Mouse (Mus musculus) left cerebral cortex, postnatal 10 days (tissue): Measurements from ENCODE around the gene Srr. TPM values are rescaled to one million over a fixed set of nuclear protein-coding genes. Genes with fewer than 3 reads are reported as not detected.

Source experiments
- DNase-seq, 2 experiments: peaks; one replicate each; pipeline ENCODE4 v3.0.0; 2021 to 2022; ENCODE audit warnings: low spot score in 2 of 2, mixed read lengths in 1 of 2; ENCODE audit errors: extremely low spot score in 1 of 2
- intact Hi-C: fragments of 180-260 bp; cut with DNase I; formaldehyde crosslinking; loops from one replicate; pipeline ENCODE4 v1.15.1; 2025
- total RNA-seq, 2 experiments: library from RNA; stranded (reverse); gene quantifications; 2 replicates each; pipeline ENCODE4 v1.2.3; 2021

Srr gene
- total RNA-seq, 2 experiments from 2014 or later: 99.9 to 101 TPM

DNA sequence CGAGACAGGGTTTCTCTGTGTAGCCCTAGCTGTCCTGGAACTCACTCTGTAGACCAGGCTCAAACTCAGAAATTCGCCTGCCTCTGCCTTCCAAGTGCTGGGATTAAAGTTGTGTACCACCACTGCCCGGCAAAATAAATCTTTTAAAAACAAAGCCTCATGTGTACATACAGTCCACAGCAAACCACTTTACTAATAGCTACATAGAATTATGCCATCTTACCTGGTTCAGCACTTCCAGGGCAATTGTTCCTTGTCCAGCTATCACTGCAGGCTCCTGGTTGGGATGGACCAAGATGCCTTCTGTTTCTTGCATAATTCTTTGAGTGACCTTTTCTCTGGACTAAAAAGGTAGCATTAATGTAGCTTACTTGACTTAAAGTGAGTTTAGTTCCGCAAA, 15.8 kb downstream of the Srr start:
- intact Hi-C loops: no loop called here
- DNase-seq: no peak

DNA sequence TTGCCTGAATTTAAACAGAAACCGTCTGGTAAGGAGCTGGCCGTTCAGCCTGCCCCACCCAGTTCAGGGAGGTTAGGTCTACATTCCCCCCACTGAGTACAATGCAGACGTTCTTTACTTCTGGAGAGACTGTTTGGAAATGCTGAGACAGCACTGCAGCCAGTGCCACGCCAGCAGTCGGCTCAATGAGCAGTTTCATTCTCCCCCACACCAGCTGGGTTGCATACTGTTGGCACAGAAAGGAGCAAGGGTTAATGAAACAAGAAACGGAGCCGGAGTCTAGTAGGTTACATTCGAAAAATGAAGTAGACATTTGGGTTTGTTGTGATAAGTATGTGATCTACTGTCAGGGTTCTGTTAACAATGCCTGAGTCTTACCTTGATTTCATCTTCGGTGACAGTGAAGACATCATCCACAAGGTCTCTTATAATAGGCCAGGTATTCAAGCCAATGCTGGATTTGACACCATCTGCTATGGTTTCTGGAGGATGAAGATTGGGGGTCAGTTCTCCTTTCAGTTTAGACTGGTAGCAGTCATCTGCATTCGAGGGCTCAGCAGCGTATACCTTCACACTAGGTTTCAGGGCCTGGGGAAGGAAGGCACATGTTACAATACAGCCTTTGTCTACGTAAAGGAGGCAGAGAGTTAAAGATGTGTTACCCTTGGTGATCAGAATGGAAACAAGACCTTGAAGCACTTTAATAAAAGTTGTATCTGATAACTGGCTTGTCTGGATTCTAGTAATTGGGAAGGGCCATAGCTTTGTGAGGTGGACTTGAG, 16.9 kb downstream of the Srr start:
- no peak for DNase-seq
- intact Hi-C loops: no loop called here

DNA sequence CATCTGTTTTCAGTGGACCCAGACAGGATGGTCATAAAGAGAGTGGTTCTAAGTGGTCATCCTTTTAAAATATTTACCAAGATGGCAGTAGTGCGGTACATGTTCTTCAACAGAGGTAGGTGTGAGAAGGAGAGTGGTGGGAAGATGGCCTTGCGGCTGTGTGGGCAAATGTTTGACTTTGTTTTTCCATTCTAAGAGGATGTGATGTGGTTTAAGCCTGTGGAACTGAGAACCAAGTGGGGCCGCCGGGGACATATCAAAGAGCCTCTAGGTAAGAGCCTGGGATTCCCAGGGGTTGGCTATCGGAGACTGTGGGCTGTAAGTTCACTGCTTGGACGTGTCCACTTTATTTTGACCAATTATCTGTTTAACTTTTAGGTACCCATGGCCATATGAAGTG, 17.9 kb downstream of the Srr start:
- intact Hi-C loops: no loop called here
- no peak for DNase-seq

DNA sequence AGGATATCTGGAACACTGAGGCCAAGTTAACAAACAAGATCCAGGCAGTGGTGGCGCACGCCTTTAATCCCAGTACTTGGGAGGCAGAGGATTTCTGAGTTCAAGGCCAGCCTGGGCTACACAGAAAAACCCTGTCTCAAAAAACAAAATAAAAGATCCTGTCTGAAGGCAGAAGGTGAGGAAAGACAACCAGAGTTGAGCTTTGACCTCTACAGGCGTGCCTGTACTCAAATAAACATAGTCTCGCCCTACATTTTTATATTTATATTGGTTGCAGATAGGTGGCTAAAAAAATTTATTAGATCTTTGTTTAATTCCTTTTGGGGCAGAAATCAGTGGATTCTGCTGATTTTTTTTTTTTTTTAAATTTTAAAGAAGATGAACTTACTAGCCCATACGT, 23.3 kb downstream of the Srr start:
- no peak for DNase-seq
- intact Hi-C loops: no loop called here

DNA sequence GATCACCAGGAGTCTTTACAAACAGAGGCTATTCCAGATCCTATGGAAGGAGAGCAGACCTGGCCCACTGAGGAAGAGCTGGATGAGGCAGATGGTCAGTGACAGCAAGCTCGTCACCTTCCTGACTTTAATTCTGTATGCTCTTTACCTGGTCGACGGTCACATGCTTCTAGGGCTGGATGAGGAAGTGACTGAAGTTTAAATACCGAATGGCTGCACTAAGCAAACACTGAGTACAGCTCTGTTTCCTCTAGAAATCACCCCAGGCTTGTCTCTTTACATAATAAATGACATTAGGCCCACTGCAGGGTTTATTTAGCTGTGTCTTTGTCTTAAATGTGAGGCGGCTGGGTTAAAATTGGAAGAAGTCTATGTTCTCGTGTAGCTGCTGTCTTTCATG, 24.2 kb downstream of the Srr start:
- no peak for DNase-seq
- intact Hi-C loops: no loop called here

DNA sequence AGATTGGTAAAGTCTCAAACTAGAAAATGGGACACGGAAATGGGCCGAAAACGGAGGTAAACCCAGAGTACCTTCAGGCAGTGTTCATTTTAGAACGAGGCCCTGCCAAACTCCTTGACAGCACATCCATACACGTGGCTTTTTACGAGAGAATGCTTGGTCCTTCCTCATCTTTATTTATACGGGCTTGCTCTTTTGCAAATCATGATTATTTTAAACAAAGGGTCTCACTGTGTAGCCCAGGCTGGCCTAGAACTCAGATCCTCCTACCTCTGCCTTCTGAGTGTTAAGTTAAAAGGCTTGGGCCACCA, 27.3 kb downstream of the Srr start:
- DNase-seq: no peak
- intact Hi-C loops: no loop called here

DNA sequence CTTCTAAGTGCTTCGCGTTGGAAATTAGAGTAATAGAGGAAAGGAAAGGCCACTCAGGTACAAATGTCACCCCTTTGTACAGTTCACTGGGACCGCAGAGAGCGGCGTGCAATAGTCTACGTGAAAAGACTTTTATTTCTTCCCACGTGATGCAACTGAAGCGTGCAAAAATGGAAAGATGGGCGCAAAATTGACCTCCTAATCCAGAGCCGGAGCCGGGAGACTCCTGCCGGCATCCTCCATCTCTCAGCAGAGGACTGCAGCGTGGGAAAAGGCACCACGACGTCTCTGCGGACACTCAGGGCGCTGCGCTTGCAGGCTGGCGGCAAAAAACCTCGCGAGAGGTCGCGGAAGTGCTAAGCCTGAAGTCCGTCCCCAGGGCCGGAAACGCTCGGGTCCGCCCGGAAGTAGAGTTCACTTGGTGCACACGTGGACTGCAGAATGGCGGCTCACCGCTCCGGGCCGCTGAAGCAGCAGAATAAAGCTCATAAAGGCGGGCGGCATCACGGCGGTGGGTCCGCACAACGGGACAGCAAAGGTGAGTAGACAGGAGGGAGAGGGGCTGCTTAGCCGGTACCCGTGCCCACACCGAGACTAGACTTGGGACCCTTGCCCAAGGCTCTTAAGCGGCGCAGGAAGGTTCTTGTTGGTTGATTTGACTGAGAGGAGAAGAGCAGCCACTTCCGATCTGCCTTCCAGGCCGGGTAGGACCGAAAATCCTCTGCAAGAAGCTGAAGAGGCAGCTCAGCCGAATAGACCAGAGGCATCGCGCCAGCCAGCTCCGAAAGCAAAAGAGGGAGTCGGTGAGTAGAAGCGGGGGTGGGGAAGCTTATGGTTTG, 27.9 kb downstream of the Srr start, which contains the start of gene Tsr1:
Tsr1 (plus strand) TSS at position 394 of the 839 bp plus-strand sequence.
- DNase-seq: peak; percentile 88 to 96
- intact Hi-C loops: no loop called here

DNA sequence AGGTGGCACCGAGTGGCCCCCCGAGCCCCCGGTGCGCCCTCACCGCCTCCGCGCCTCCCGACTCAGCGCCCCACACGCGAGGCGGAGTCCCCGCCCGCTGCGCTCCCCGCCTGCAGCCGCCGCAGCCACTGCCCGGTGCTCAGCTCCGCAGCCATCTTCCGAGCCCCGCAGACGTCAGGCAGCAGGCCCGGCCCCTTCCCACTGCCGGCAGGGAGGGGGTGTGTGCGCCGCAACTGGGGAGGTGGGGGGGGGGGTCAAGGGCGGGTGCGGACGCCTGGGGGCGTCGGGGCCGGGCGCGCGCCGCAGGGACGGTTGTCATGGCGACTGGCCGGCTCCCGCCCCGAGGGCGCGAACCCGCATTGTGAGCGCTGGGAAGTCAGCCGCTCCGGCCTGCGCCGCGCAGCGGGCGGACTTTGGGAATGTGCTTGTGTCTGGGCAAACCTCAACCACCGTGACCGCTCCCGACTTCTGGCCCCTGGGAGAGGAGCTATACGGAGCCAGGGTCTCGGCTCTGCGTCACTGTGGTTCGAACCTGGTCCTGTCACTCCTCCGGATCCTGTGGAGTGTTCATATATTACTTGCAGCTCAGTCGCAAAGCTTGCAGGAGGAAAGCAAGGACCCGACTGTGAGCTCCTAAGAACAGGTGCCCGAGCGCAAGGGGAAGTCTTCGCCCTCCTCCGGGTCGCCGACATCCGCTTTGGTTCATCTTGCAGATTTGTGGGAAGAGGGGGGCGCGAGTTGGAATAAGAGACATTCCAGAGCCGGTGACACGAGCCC, 28.7 kb downstream of the Srr start, which contains the start of gene Sgsm2:
Sgsm2 (minus strand) TSS at position 160 of the 777 bp plus-strand sequence.
- peak; percentile 50 to 86 for DNase-seq
- intact Hi-C loops: no loop called here

DNA sequence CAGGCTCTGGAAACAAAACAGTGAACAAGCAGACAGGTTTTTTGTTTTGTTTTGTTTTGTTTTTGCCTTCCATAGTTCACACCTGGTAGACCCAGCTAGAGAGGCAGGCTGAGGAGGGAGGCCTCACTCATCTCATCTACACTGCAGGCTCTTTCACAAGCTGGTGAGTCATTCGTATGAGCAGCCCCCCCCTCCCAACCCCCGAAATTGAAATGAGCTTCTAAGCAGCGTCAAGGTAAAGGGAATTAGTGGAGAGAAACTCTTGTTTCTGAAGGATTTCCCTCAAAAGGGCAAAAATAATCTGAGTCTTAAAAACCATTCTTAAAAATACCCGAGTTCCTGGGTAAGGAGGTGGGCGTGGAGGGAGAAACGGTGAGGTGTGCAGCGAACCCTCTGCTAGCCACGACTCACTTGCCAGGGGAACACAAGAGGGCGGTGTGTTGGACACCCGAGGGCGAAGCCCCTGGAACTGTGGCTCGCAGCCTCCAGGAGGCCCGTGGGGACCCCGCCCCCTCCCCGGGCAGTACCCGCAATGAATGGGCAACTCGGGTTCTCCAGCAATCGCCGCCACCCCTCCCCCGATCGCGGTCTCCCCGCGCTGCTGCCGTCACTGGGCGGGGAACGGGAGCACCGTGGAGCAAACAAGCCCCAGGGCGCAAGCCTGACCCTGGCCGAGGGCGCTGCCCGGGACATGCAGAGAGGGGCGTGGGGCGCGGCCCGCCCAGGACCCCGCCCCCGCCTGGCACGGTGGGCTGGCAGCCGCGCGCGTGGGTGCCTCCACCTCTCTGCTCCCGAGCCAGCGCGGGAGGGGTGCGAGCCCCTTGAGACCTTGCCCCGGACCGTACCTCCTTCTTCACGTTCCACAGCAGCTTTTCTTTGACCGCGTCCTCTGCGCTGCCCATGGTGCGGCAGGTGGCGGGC, 29.5 kb downstream of the Srr start:
- peak; percentile 55 to 85 for DNase-seq
- intact Hi-C loops: no loop called here

DNA sequence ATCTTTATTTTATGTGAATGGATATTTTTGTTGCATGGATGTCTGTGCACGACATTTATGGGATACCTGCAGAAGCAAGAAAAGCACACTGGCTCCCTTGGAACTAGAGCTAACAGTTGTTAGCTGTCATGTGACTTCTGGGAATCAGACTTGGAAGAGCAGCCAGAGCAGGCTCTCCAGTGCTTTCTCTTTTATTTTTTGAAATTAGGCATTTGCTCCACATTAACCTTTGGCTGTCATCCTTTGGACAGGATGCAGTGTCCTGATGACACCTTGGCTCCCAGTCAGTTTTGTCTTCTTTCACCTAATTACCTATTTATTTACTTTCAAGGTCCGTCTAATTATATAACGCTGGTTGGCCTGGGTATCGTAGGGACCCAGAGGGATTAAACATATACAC, 31.1 kb downstream of the Srr start:
- no peak for DNase-seq
- intact Hi-C loops: no loop called here

DNA sequence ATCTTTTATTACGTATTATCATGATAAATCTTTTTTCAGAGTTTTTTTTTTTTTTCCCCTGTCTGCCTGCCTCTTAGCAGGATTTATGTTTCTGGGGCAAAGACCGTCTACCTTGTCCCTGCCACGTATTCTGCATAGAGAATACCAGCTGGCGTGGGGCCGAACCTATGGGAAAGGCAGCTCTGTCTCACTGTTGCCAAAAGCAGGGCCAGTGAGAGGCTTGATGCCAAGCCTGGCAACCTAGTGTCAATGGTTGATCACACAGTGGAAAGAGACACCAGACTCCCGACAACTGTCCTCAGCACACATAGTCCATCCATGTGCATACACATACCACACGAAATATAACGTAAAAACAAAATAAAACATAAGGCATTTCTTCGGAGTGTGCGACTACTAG, 42.6 kb downstream of the Srr start:
- no peak for DNase-seq
- intact Hi-C loops: no loop called here

DNA sequence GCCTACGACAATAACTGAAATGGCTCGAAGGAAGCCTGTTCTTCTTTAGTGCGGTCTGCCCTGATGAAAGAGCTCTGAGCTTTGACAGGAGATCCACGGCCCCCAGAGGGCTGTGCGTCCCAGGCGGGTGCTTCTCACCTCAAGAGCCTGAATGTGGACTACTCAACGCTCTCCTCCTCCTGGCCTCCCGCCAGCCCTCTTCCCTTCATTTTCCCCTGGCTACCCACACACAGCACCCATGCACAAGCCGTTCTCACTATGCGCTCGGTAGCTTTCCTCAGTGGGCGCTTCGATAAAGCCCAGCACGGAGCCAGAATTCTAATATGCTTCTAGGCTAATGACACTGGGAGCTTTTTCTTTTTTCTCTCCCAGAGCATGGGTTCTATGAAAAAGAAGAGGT, 43.8 kb downstream of the Srr start:
- intact Hi-C loops: no loop called here
- DNase-seq: peak in 1 of 2 experiments; percentile 51

DNA sequence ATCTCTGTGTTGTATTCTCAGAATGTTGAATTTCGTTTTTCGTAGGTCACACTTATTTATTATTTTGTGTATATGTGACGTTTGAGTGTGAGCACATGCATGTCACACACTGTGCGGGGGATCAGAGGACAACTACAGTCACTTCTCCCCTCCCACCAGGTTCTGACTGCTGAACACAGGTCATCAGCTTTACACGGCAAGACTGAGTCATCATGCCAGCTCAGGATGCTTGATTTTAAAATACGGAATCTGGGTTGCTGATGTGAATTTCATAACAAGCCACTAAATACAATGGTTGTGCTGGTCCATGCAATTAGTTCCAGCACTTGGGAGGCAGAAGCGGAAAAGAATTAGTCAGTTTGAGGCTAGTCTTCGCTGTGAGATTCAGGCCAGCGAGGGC, 44.7 kb downstream of the Srr start:
- DNase-seq: no peak
- intact Hi-C loops: no loop called here

DNA sequence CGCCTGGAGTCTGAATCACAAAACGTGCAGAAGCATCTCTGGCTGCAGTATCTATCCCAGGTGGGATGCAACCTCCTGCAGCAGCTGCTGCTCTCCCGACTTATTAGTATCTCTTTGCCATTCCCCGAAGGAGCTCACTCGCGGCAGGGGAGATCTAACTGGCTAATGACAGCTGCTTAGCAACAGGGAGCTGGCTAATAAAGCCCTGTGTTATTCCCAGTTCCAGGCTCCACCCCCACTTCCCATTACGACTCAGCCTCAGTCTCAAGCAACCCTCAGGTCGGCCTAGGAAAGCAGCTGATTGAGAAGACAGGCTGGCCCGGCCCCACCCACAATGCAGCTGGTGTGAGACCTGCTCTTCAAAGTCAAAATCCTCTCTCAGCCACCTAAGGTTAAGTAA, 48.9 kb downstream of the Srr start:
- peak; percentile 70 to 78 for DNase-seq
- intact Hi-C loops: no loop called here

DNA sequence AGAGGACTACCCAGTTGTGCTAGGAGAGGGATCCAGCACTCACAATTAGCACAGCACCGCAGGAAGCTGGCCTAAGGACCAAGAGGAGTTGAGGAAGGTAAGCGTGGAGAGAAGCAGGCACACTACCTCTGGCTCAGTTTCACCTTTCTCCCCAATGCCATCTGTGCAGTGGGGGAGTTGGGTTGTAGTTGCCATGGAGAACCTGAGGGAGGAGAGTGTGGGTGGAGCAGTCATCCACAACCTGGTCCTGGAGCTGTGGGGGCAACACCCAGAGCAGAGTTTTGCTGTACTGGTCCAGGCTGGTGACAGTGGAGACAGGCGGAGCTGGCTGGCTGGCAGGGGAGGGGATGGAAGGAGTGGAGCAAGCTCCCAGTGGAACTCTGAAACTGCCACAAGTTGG, 51.1 kb downstream of the Srr start:
- intact Hi-C loops: no loop called here
- no peak for DNase-seq

DNA sequence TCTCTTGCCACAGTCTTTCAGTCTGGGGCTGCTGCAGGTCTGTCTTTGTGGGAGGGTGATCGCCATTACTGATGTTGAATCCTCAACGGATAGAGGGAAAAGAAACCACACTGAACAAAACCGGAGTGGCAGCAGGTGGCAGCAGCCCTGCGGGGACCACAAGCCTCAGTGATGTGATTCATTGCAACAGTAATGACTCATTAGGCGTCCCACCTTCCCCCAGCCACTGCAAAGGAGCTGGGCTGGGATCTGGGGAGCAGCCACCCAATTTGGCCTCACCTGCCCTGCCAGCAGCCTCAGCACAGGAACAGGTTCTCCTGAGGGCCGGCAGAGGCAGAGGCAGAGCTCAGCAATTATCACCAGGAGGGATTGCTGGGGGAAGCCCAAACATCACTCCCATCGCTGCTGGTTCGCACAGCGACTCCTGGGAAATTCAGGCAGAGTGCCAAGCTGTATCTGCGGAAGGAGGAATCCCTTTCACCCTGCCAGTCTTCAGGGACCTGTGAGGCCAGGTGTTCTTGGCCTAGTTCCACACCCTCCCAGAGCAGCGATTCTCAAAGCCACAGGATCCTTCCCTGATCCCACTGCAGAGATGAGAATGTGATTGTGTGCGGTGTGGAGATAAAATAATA, 54.6 kb downstream of the Srr start:
- peak in 1 of 2 experiments; percentile 61 for DNase-seq
- intact Hi-C loops: no loop called here

DNA sequence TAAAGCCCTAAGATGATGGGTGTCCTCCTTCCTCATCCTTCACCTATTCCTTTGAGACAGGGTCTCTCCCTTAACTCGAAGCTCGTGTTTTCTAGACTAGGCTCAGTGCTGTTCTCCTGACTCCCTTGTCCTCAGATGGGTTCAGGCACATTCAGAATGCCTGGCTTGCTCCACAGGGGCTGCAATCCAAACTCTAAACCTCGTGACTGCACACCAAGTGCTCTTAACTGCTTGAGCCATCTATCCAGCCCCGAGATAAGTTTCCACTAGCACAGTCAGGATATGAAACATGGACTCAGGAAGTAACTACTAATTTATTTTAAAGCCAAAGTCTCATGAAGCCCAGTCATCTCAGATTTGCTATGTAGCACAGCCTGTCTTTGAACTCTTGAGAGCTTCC, 55.2 kb downstream of the Srr start:
- intact Hi-C loops: no loop called here
- no peak for DNase-seq

DNA sequence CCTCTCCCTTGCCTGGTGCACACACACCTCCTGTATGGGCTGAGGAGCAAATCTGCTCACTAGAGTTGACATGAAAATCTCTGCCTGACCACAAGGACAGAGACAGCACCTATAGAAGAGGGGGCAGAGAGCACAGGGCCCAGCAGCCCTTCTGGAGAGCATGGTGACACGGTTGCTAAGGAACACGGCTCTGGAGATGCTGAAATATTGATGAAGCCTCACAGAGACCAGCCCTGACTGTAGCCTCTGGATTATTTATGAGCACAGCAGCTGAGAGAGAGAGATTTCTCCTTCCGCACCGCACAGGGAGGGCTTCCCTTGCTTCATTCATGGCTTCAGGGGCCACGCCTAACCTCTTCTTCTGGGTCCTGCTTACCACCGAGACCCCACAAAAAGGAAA, 56.1 kb downstream of the Srr start:
- peak in 1 of 2 experiments; percentile 13 for DNase-seq
- intact Hi-C loops: no loop called here
